Mouse (Mus musculus) liver, adult 2 months (tissue): Measurements from ENCODE around the gene Taok3.

Experiments used
- CTCF ChIP-seq: fragments of 200-500 bp; IDR thresholded peaks from 2 replicates; pipeline ENCODE4 v1.5.1; 2011; ENCODE audit warnings: low read depth, low read length, control low read depth
- POLR2A ChIP-seq: fragments of 200-500 bp; IDR thresholded peaks from 2 replicates; pipeline ENCODE4 v1.6.1; 2011; ENCODE audit warnings: low read length, control low read depth; ENCODE audit not compliant: insufficient read depth; ENCODE audit errors: extremely low read depth

DNA sequence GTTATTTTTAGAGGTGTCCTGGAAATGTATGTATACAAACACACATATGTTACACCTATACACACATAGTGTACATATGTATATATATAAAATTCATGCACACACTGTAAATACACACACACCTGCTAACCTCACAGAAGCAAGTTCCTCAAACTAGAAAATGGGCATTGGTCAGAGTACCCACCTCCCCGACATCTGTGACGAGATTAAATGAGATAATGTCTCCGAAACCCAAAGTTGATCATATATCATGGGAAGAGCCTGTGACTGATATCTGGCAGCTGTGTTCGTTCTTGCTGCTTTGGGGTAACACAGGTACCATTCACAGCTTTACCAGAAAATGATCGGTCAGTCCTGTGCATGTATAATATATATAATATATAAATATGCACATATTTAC lies 16.6 kb downstream of the Taok3 start:
- no peak for TF ChIP-seq CTCF
- no peak for TF ChIP-seq POLR2A
